Mouse (Mus musculus) forebrain, embryonic 11.5 days (tissue): Measurements from ENCODE around the gene Scarb1. TPM values are rescaled to one million over a fixed set of nuclear protein-coding genes. Genes with fewer than 3 reads are reported as not detected.

Experiments used
- ATAC-seq: fragments of 200-750 bp; cut with Nextera tagmentation; replicated peaks from 2 replicates; pipeline ENCODE4 v1.8.0; 2017; ENCODE audit warnings: moderate TSS enrichment; ENCODE audit not compliant: low FRiP score
- DNase-seq: peaks from one replicate; pipeline ENCODE4 v3.0.0-alpha.2; 2017; ENCODE audit warnings: low spot score
- H3K27ac ChIP-seq: fragments of 300-500 bp; sonication (generic); 2 replicates; pipeline ENCODE4 v1.5.1; 2014; ENCODE audit warnings: low read depth, low read length
- H3K27me3 ChIP-seq: fragments of 300-500 bp; sonication (generic); 2 replicates; pipeline ENCODE4 v1.6.1; 2014; ENCODE audit warnings: mild to moderate bottlenecking, low read length, mixed read lengths; ENCODE audit not compliant: control insufficient read depth, insufficient read depth
- H3K36me3 ChIP-seq: fragments of 300-500 bp; sonication (generic); 2 replicates; pipeline ENCODE4 v1.6.1; 2014; ENCODE audit warnings: mild to moderate bottlenecking, low read length, moderate library complexity, mixed read lengths; ENCODE audit not compliant: control insufficient read depth, insufficient read depth
- H3K4me1 ChIP-seq: fragments of 300-500 bp; sonication (generic); replicated peaks from 2 replicates; pipeline ENCODE4 v1.6.1; 2014; ENCODE audit warnings: low read length, mixed read lengths; ENCODE audit not compliant: control insufficient read depth, insufficient read depth
- H3K4me2 ChIP-seq: fragments of 300-500 bp; sonication (generic); 2 replicates; pipeline ENCODE4 v1.6.1; 2014; ENCODE audit warnings: low read depth, mild to moderate bottlenecking, low read length, moderate library complexity, mixed read lengths; ENCODE audit not compliant: severe bottlenecking
- H3K4me3 ChIP-seq: fragments of 300-500 bp; sonication (generic); 2 replicates; pipeline ENCODE4 v1.5.1; 2014; ENCODE audit warnings: low read depth, low read length
- H3K9ac ChIP-seq: fragments of 300-500 bp; sonication (generic); 2 replicates; pipeline ENCODE4 v1.6.1; 2014; ENCODE audit warnings: low read length
- H3K9me3 ChIP-seq: fragments of 300-500 bp; sonication (generic); 2 replicates; pipeline ENCODE4 v1.6.1; 2016; ENCODE audit warnings: low read length, mixed read lengths; ENCODE audit not compliant: control insufficient read depth
- WGBS: fragments of 180-500 bp; shearing (Covaris S2); extraction: QIAGEN DNeasy Blood & Tissue Kit; methylation state at CpG from one replicate; pipeline ENCODE4 v1.1.7; 2014; 5-methylcytosine and 5-hydroxymethylcytosine counted together
- polyA plus RNA-seq: library from polyadenylated mRNA; unstranded; fragments of >200 nt; fragmentation: Nextera tagmentation; extraction: Ambion mirVana; gene quantifications from 2 replicates; pipeline ENCODE4 v1.2.1, GENCODE M21; 2014

Scarb1 gene
- polyA plus RNA-seq, 1 experiment from 2014 or later, result 43.7 TPM

- ATAC-seq, result no peak
- WGBS, result 91% methylated on average over 3 of the region's 3 CpGs
- H3K9me3 ChIP-seq, result no peaks in the 10 kb centered on the region
These were observed 87.4 kb downstream of the Scarb1 start for GRCm38 (mm10) chr5:125253448-125253847.

GRCm38 (mm10) chr5:125252664-125253063 lies 88.2 kb downstream of the Scarb1 start:
- H3K4me3 ChIP-seq, result no peak overlapping the region
- WGBS, result 95% methylated on average over 8 of the region's 8 CpGs
- no peaks in the 10 kb centered on the region for H3K4me1 ChIP-seq
- no peak overlapping the region for H3K27ac ChIP-seq
- ATAC-seq, result no peak
- no peak overlapping the region for H3K4me2 ChIP-seq
- no peaks in the 10 kb centered on the region for H3K36me3 ChIP-seq
- H3K9me3 ChIP-seq, result no peaks in the 10 kb centered on the region
- H3K27me3 ChIP-seq, result no peaks in the 10 kb centered on the region
- no peak overlapping the region for H3K9ac ChIP-seq
- DNase-seq, result no peak

More at GRCm38 (mm10) chr5:125253448-125253847, 87.4 kb downstream of the Scarb1 start:
- Histone ChIP-seq H3K36me3 (no peaks in the 10 kb centered on the region), H3K27me3 (no peaks in the 10 kb centered on the region), H3K9ac (no peak overlapping the region), H3K4me3 (no peak overlapping the region), H3K27ac (no peak overlapping the region), H3K4me2 (no peak overlapping the region), H3K4me1 (no peaks in the 10 kb centered on the region)
- no peak for DNase-seq

- Histone ChIP-seq H3K4me3 (no peak overlapping the region), H3K27ac (no peak overlapping the region), H3K9ac (no peak overlapping the region), H3K27me3 (no peaks in the 10 kb centered on the region), H3K4me2 (no peak overlapping the region), H3K36me3 (no peaks in the 10 kb centered on the region), H3K9me3 (no peaks in the 10 kb centered on the region), H3K4me1 (no peaks in the 10 kb centered on the region)
- ATAC-seq (no peak), DNase-seq (no peak)
- 58% methylated on average over 15 of the region's 15 CpGs for WGBS
These were observed 88.8 kb downstream of the Scarb1 start for GRCm38 (mm10) chr5:125251885-125252615.

- H3K4me2 ChIP-seq, result no peak overlapping the region
- H3K9ac ChIP-seq, result no peak overlapping the region
- no peaks in the 10 kb centered on the region for H3K27me3 ChIP-seq
- H3K4me3 ChIP-seq, result no peak overlapping the region
- ATAC-seq, result no peak
- DNase-seq, result no peak
- peaks cover 11% of the 10 kb centered on the region for H3K4me1 ChIP-seq
- no peak overlapping the region for H3K27ac ChIP-seq
- H3K36me3 ChIP-seq, result no peaks in the 10 kb centered on the region
- WGBS, result 50% methylated on average over 6 of the region's 6 CpGs
- no peaks in the 10 kb centered on the region for H3K9me3 ChIP-seq
These were observed 91.7 kb downstream of the Scarb1 start for GRCm38 (mm10) chr5:125249187-125249586.

- H3K9ac ChIP-seq, result no peak overlapping the region
- no peak overlapping the region for H3K4me2 ChIP-seq
- DNase-seq (no peak), ATAC-seq (no peak)
- H3K4me1 ChIP-seq, result peaks cover 16% of the 10 kb centered on the region
- H3K27ac ChIP-seq, result no peak overlapping the region
- H3K4me3 ChIP-seq, result no peak overlapping the region
- H3K36me3 ChIP-seq, result no peaks in the 10 kb centered on the region
- no peaks in the 10 kb centered on the region for H3K9me3 ChIP-seq
- H3K27me3 ChIP-seq, result no peaks in the 10 kb centered on the region
- WGBS, result 87% methylated on average over 4 of the region's 4 CpGs
These were observed 94.2 kb downstream of the Scarb1 start for GRCm38 (mm10) chr5:125246711-125247110.

GRCm38 (mm10) chr5:125245534-125246151 lies 95.3 kb downstream of the Scarb1 start:
- Histone ChIP-seq H3K4me3 (peak overlapping the region; percentile 19; the same call in 1 of the 2 replicates), H3K4me1 (peaks cover 17% of the 10 kb centered on the region), H3K4me2 (peak overlapping the region; percentile 59), H3K27me3 (no peaks in the 10 kb centered on the region), H3K9me3 (no peaks in the 10 kb centered on the region), H3K27ac (peak overlapping the region; percentile 85), H3K36me3 (no peaks in the 10 kb centered on the region), H3K9ac (peak overlapping the region; percentile 51)
- DNase-seq, result peak; percentile 84
- WGBS, result under 1% methylated on average over 27 of the region's 27 CpGs
- ATAC-seq, result peak; percentile 76

GRCm38 (mm10) chr5:125244825-125245533 lies 95.9 kb downstream of the Scarb1 start:
- peak overlapping the region; percentile 19; the same call in 1 of the 2 replicates for H3K4me3 ChIP-seq
- H3K9ac ChIP-seq, result peak overlapping the region; percentile 51
- H3K27me3 ChIP-seq, result no peaks in the 10 kb centered on the region
- H3K27ac ChIP-seq, result peak overlapping the region; percentile 85
- peak overlapping the region; percentile 59 for H3K4me2 ChIP-seq
- H3K36me3 ChIP-seq, result no peaks in the 10 kb centered on the region
- 2% methylated on average over 12 of the region's 13 CpGs for WGBS
- ATAC-seq (peak; percentile 52; the same call in 1 of the 2 replicates), DNase-seq (no peak)
- H3K9me3 ChIP-seq, result no peaks in the 10 kb centered on the region
- H3K4me1 ChIP-seq, result peaks cover 22% of the 10 kb centered on the region

GRCm38 (mm10) chr5:125243928-125244327 lies 97.0 kb downstream of the Scarb1 start:
- DNase-seq (no peak), ATAC-seq (no peak)
- 47% methylated on average over 6 of the region's 6 CpGs for WGBS
- Histone ChIP-seq H3K36me3 (no peaks in the 10 kb centered on the region), H3K9ac (no peak overlapping the region), H3K9me3 (no peaks in the 10 kb centered on the region), H3K27ac (peak overlapping the region; percentile 85; the same call in 1 of the 2 replicates), H3K4me3 (no peak overlapping the region), H3K4me2 (no peak overlapping the region), H3K4me1 (peaks cover 22% of the 10 kb centered on the region), H3K27me3 (no peaks in the 10 kb centered on the region)
